Mouse (Mus musculus) T-cell, adult 2 months (primary cell): ENCODE data around the gene Flcn.
"Not testable (repeated sequence)": the region's sequence is repeated elsewhere in the genome, so short reads cannot be mapped to it uniquely, and the experiment has no call there.

Source experiments
- DNase-seq: peaks from one replicate; pipeline ENCODE4 v3.0.0; 2022; ENCODE audit warnings: low spot score

Gene Flcn

GRCm38 (mm10) chr11:59809670-59810474, at the start of gene Flcn:
Flcn (minus strand) TSS chr11:59810016.
- DNase-seq, result peak; percentile 85

GRCm38 (mm10) chr11:59852865-59853264, 43.0 kb upstream of the Flcn start:
- DNase-seq, result no peak

- peak; percentile 54 for DNase-seq
These were observed 38.4 kb upstream of the Flcn start for GRCm38 (mm10) chr11:59847891-59848884.

GRCm38 (mm10) chr11:59847131-59847530, 37.3 kb upstream of the Flcn start:
- peak; percentile 65 for DNase-seq

- no peak for DNase-seq
These were observed 36.5 kb upstream of the Flcn start for GRCm38 (mm10) chr11:59846311-59846710.

- DNase-seq, result peak; percentile 98
These were observed 29.8 kb upstream of the Flcn start, which contains the start of gene Cops3 for GRCm38 (mm10) chr11:59839459-59840126. Cops3 (minus strand) TSS chr11:59839838.

- peak; percentile 89 for DNase-seq
These were observed 29.2 kb upstream of the Flcn start, which contains the start of gene Nt5m for GRCm38 (mm10) chr11:59839008-59839458. Nt5m (plus strand) TSS chr11:59839447.

- no peak for DNase-seq
These were observed 28.6 kb upstream of the Flcn start for GRCm38 (mm10) chr11:59838426-59838825.

GRCm38 (mm10) chr11:59837789-59838188, 28.0 kb upstream of the Flcn start:
- DNase-seq, result not testable (repeated sequence)

- DNase-seq, result no peak
These were observed 11.8 kb upstream of the Flcn start for GRCm38 (mm10) chr11:59821625-59822024.

- no peak for DNase-seq
These were observed 8.1 kb upstream of the Flcn start for GRCm38 (mm10) chr11:59817916-59818315.

- DNase-seq, result no peak
These were observed 5.8 kb upstream of the Flcn start for GRCm38 (mm10) chr11:59815482-59816065.

GRCm38 (mm10) chr11:59814936-59815335, 5.1 kb upstream of the Flcn start:
- DNase-seq, result no peak

- no peak for DNase-seq
These were observed 4.5 kb upstream of the Flcn start for GRCm38 (mm10) chr11:59814311-59814710.

- DNase-seq, result no peak
These were observed 3.5 kb upstream of the Flcn start for GRCm38 (mm10) chr11:59813276-59813675.

- no peak for DNase-seq
These were observed 1.4 kb upstream of the Flcn start for GRCm38 (mm10) chr11:59811211-59811610.

- no peak for DNase-seq
These were observed 803 bp upstream of the Flcn start for GRCm38 (mm10) chr11:59810480-59811158.

- peak; percentile 66 for DNase-seq
These were observed 646 bp downstream of the Flcn start for GRCm38 (mm10) chr11:59809071-59809669.

- no peak for DNase-seq
These were observed 1.5 kb downstream of the Flcn start for GRCm38 (mm10) chr11:59808170-59808960.

- DNase-seq, result no peak
These were observed 4.2 kb downstream of the Flcn start for GRCm38 (mm10) chr11:59805656-59806055.
